In genomic region chr4:103269336-103269735, GRCm38 (mm10) we compare ENCODE assay signal across 15 mouse cellular contexts. TPM values are rescaled to one million over a fixed set of nuclear protein-coding genes. Genes with fewer than 3 reads are reported as not detected.
DNase-seq lines count a peak whose midpoint lies in the region; ATAC-seq and TF ChIP-seq lines count a peak whose summit lies in the region.
"Had no signal": no experiment of that assay in that cellular context is flagged by ENCODE, and none has a peak within 500 bp of the region (broad histone marks: within the 10 kb centered on the region; RNA-seq: fewer than 3 reads in every experiment).

No protein-coding gene starts in this region.

- no peak overlapping the region for H3K9ac ChIP-seq in limb, embryonic 11.5 days (ENCODE audit: low read length)
- H3K9ac ChIP-seq: neural tube, embryonic 13.5 days had no signal

- no peak overlapping the region for H3K4me3 ChIP-seq in limb, embryonic 11.5 days (ENCODE audit: low read depth, low read length)
- no peak overlapping the region for H3K4me3 ChIP-seq in limb, embryonic 10.5 days
- H3K4me3 ChIP-seq: neural tube, embryonic 13.5 days had no signal

- 89% methylated on average over 4 of the region's 4 CpGs for WGBS in limb, embryonic 11.5 days
- 80% methylated on average over 4 of the region's 4 CpGs for WGBS in limb, embryonic 10.5 days

- no peaks in the 10 kb centered on the region for H3K36me3 ChIP-seq in limb, embryonic 11.5 days (ENCODE audit: control insufficient read depth, insufficient read depth, low read length)
- H3K36me3 ChIP-seq in limb, embryonic 10.5 days, result no peaks in the 10 kb centered on the region
- H3K36me3 ChIP-seq: neural tube, embryonic 13.5 days had no signal

- no peaks in the 10 kb centered on the region for H3K27me3 ChIP-seq in limb, embryonic 11.5 days (ENCODE audit: control insufficient read depth, insufficient read depth, low read length)
- H3K27me3 ChIP-seq in limb, embryonic 10.5 days (ENCODE audit: low read depth, poor library complexity, severe bottlenecking), result no peaks in the 10 kb centered on the region
- H3K27me3 ChIP-seq: neural tube, embryonic 13.5 days had no signal

- peak; percentile 34; the same call in 1 of the 2 replicates for TF ChIP-seq CTCF in brain, embryonic 14.5 days (IDR thresholded peaks at IDR 0.05; ENCODE audit: borderline replicate concordance, extremely low read depth, insufficient read depth, insufficient read length)

- H3K27ac ChIP-seq in limb, embryonic 11.5 days (replicated peaks; ENCODE audit: low read depth, low read length), result no peak overlapping the region
- no peak overlapping the region for H3K27ac ChIP-seq in limb, embryonic 10.5 days
- H3K27ac ChIP-seq: neural tube, embryonic 13.5 days had no signal

- no peak for TF ChIP-seq POLR2A in brain, embryonic 14.5 days (IDR thresholded peaks at IDR 0.05; ENCODE audit: borderline replicate concordance, extremely low read depth, insufficient read depth, insufficient read length, poor library complexity, severe bottlenecking)

- DNase-seq in embryo, embryonic 10.5 days (ENCODE audit: low spot score), result peak; percentile 44
- no peak for DNase-seq in embryo, embryonic 10 days (ENCODE audit: low spot score)
- peak; percentile 32 for DNase-seq in limb, embryonic 11.5 days (ENCODE audit: low spot score)
- no peak for DNase-seq in limb, embryonic 10.5 days (ENCODE audit: low spot score)
- peak; percentile 36 for DNase-seq in 416B (ENCODE audit: low read depth)
- DNase-seq in brain, embryonic 14.5 days (ENCODE audit: low read depth), result peak; percentile 1
- DNase-seq in yolk sac, embryonic 10.5 days (ENCODE audit: low spot score), result no peak
- no peak for DNase-seq in adrenal gland, adult 2 months
- DNase-seq: adrenal gland, postnatal 36 days had no signal

- H3K4me1 ChIP-seq in limb, embryonic 11.5 days (ENCODE audit: control insufficient read depth, insufficient read depth, low read length), result no peaks in the 10 kb centered on the region
- no peaks in the 10 kb centered on the region for H3K4me1 ChIP-seq in limb, embryonic 10.5 days
- H3K4me1 ChIP-seq: neural tube, embryonic 13.5 days had no signal

- H3K9me3 ChIP-seq in limb, embryonic 11.5 days (ENCODE audit: control insufficient read depth, low read length), result no peaks in the 10 kb centered on the region
- H3K9me3 ChIP-seq in limb, embryonic 10.5 days (replicated peaks), result no peaks in the 10 kb centered on the region
- H3K9me3 ChIP-seq: neural tube, embryonic 13.5 days had no signal

- no peak overlapping the region for H3K4me2 ChIP-seq in limb, embryonic 11.5 days (ENCODE audit: low read depth, severe bottlenecking)
- H3K4me2 ChIP-seq: neural tube, embryonic 13.5 days had no signal

- no peak for ATAC-seq in limb, embryonic 11.5 days (ENCODE audit: insufficient number of reproducible peaks, low FRiP score, low TSS enrichment, low read depth)
- ATAC-seq: forebrain, embryonic 14.5 days had no signal

RNA-seq across cellular contexts. Expression of gene 4921539E11Rik, which starts 21.3 kb away (rescaled TPM):
- polyA plus RNA-seq in limb, embryonic 11.5 days (2014; fragmentation: Nextera tagmentation; extraction: Ambion mirVana), result not detected in 2 replicates
- polyA plus RNA-seq in limb, embryonic 10.5 days (2016; fragmentation: Nextera tagmentation; extraction: Ambion mirVana), result not detected in 2 replicates
- not detected in 2 replicates for polyA plus RNA-seq in brain, embryonic 14.5 days (2012; rRNA removed)
- total RNA-seq in adrenal gland, adult 2 months (2021), result not detected
- not detected in 2 replicates for polyA plus RNA-seq in adrenal gland, adult 2 months (2012; rRNA removed)
- total RNA-seq: adrenal gland, postnatal 36 days; ES-E14; heart, adult 8-10 months; left cerebral cortex, postnatal 10 days had no signal
- polyA plus RNA-seq: forebrain, embryonic 14.5 days; neural tube, embryonic 13.5 days; spleen, adult 2 months had no signal

RNA-seq across cellular contexts. Expression of gene Oma1, which starts 44.3 kb away (rescaled TPM):
- polyA plus RNA-seq in limb, embryonic 11.5 days (2014; fragmentation: Nextera tagmentation; extraction: Ambion mirVana), result 16.9 and 17.9 TPM in 2 replicates
- polyA plus RNA-seq in limb, embryonic 10.5 days (2016; fragmentation: Nextera tagmentation; extraction: Ambion mirVana), result 16.7 and 17.6 TPM in 2 replicates
- 5.7 and 7.6 TPM in 2 replicates for polyA plus RNA-seq in brain, embryonic 14.5 days (2012; rRNA removed)
- total RNA-seq in adrenal gland, adult 2 months (2021), result 10 to 100 TPM; 19.7 to 22.6 TPM
- polyA plus RNA-seq in adrenal gland, adult 2 months (2012; rRNA removed), result 10.9 and 11.5 TPM in 2 replicates

RNA-seq across cellular contexts. Expression of gene Slc35d1, which starts 54.4 kb away (rescaled TPM):
- polyA plus RNA-seq in limb, embryonic 11.5 days (2014; fragmentation: Nextera tagmentation; extraction: Ambion mirVana), result 11.3 and 11.6 TPM in 2 replicates
- 10.4 and 10.5 TPM in 2 replicates for polyA plus RNA-seq in limb, embryonic 10.5 days (2016; fragmentation: Nextera tagmentation; extraction: Ambion mirVana)
- 6.4 and 8.4 TPM in 2 replicates for polyA plus RNA-seq in brain, embryonic 14.5 days (2012; rRNA removed)
- total RNA-seq in adrenal gland, adult 2 months (2021), result 10 to 100 TPM; 12.0 to 13.1 TPM
- 1.8 and 2.2 TPM in 2 replicates for polyA plus RNA-seq in adrenal gland, adult 2 months (2012; rRNA removed)

Comparison
In these comparisons a context has a peak if more than half of its experiments do, and no peak if none do; other contexts are left out.
1. DNase-seq: peak in embryo, embryonic 10.5 days (single experiment), limb, embryonic 11.5 days (single experiment), 416B (single experiment) and brain, embryonic 14.5 days (single experiment); none in embryo, embryonic 10 days (single experiment), limb, embryonic 10.5 days (single experiment), yolk sac, embryonic 10.5 days (single experiment) and adrenal gland, adult 2 months (single experiment).